Mouse (Mus musculus): Measurements from ENCODE around the gene Zfp664. TPM values are rescaled to one million over a fixed set of nuclear protein-coding genes. Genes with fewer than 3 reads are reported as not detected.

The Zfp664 gene
- polyA plus RNA-seq (2012; rRNA removed), result 26.0 and 30.3 TPM in 2 replicates

DNA sequence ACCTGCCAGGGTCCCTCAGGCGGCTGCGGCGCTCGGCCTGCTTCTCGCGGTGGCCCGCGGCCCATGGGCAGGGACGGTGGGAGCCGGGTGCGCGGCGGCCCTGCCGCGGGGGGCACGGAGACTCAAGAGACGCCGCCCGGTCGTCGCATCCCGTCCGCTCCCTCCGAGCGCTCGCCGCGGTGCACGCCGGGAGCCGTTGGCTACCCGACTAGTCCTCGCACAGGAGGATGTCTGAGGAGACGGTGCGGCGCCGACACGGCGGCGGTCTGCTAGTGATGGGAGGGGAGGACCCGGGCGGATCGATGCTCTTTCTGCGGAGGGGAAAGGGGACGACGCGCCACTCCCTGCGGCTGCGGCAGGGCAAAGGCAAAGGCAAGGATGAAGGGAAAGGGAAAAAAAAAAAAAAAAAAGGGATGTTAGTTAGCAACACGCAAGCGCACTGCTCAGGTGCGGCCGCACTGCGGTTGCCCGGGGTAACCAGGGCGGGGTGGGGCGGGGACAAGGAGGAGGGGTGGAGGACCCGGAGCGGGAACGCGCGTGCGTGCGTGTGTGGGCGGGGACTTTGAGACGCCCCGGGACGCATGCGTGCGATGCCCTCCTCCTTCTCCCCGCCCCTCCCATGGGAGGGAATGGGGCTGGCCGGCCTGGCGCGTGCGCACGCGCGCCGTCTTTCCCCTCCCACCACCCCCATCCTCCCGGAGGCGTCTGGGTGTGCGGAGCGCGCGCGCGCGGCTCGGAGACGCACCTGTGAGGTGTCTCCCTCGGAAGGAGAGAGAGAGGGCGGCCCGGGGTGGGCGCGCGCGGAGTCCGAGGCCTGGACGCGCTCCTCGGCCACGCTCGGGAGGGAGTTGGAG, at the start of gene Zfp664, which contains the start of gene Ccdc92:
Zfp664 (plus strand) TSS at position 679 of the 854 bp plus-strand sequence.
Ccdc92 (minus strand) TSS at position 412 of the 854 bp plus-strand sequence.

Other genes with a start within 250 kb of the Zfp664 start
- gene Atp6v0a2, start 234.1 kb upstream of the Zfp664 start, polyA plus RNA-seq (2012; rRNA removed), result 60.2 and 90.0 TPM in 2 replicates
- 2.4 and 2.6 TPM in 2 replicates for gene Dnah10, start 137.6 kb upstream of the Zfp664 start, polyA plus RNA-seq (2012; rRNA removed)
- 12.9 and 13.4 TPM in 2 replicates for gene Ccdc92, start 267 bp upstream of the Zfp664 start, polyA plus RNA-seq (2012; rRNA removed)
- 7.5 and 9.0 TPM in 2 replicates for gene Rflna, start 140.5 kb downstream of the Zfp664 start, polyA plus RNA-seq (2012; rRNA removed)